Mouse (Mus musculus) megakaryocyte, embryonic 14.5 days (primary cell): ENCODE measurements around the gene Rasal1. TPM values are rescaled to one million over a fixed set of nuclear protein-coding genes. Genes with fewer than 3 reads are reported as not detected.
A peak's percentile ranks its signal among the peaks of the same experiment; 100 is the strongest.

Experiments
- H3K27me3 ChIP-seq: replicated peaks from 2 replicates; pipeline ENCODE3; 2012; ENCODE audit warnings: inconsistent platforms
- H3K36me3 ChIP-seq: replicated peaks from 2 replicates; pipeline ENCODE3; 2012; ENCODE audit warnings: low read length, inconsistent platforms, mixed read lengths
- H3K4me1 ChIP-seq: 2 replicates; pipeline ENCODE4 v1.6.1; 2012; ENCODE audit warnings: inconsistent platforms
- H3K4me3 ChIP-seq: replicated peaks from 2 replicates; pipeline ENCODE3; 2012; ENCODE audit warnings: moderate library complexity, mild to moderate bottlenecking, inconsistent platforms
- H3K9me3 ChIP-seq: 2 replicates; pipeline ENCODE4 v1.6.1; 2012; ENCODE audit warnings: inconsistent platforms
- FLI1 ChIP-seq: IDR thresholded peaks from 2 replicates; pipeline ENCODE4 v1.6.1; 2012; ENCODE audit warnings: low read length, inconsistent platforms, mixed read lengths
- GATA1 ChIP-seq: IDR thresholded peaks from 3 replicates; pipeline ENCODE4 v1.6.1; 2012; ENCODE audit warnings: mixed read lengths, low read length, inconsistent platforms, borderline replicate concordance
- polyA plus RNA-seq: library from polyadenylated mRNA; stranded (reverse); fragments of >175 nt; gene quantifications from 2 replicates; pipeline ENCODE4 v1.2.3, GENCODE M21; 2012; ENCODE audit warnings: low replicate concordance; ENCODE audit not compliant: insufficient read depth

Gene Rasal1
- polyA plus RNA-seq, 1 experiment = 13.3 TPM

- Histone ChIP-seq H3K36me3 (no peaks in the 10 kb centered on the region), H3K4me3 (no peak overlapping the region), H3K9me3 (no peaks in the 10 kb centered on the region), H3K4me1 (no peaks in the 10 kb centered on the region; the same call in 1 of the 2 replicates), H3K27me3 (peaks cover 91% of the 10 kb centered on the region)
- TF ChIP-seq FLI1 = no peak
- no peak for TF ChIP-seq GATA1
Observed at GRCm38 (mm10) chr5:120687484-120687851, 38.9 kb downstream of the Rasal1 start.

GRCm38 (mm10) chr5:120687897-120688296 is 39.3 kb downstream of the Rasal1 start:
- H3K4me1 ChIP-seq = no peaks in the 10 kb centered on the region; the same call in 1 of the 2 replicates
- no peak overlapping the region for H3K4me3 ChIP-seq
- no peak for TF ChIP-seq GATA1
- TF ChIP-seq FLI1 = no peak
- no peaks in the 10 kb centered on the region for H3K36me3 ChIP-seq
- no peaks in the 10 kb centered on the region for H3K9me3 ChIP-seq
- H3K27me3 ChIP-seq = peaks cover 91% of the 10 kb centered on the region

DNA sequence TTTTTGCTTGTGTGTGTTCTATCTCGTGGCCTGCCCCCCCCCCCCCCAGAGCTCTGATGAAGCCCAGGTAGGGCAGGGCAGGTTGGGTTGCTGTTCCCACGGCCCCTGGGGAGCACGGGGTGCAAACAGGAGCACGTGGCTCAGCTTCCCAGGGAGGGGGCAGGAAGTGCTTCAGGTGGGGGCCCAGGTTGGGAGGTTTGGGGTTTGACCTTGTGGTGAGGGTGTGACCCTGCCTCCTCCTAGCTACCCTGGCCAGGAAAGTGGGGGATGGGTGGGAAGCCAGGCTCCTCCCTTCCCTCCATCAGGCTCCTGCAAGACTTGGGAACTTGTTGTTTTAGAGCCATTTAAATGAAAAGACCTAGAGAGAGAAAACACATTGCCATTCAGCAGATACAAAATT is 39.8 kb downstream of the Rasal1 start:
- H3K4me1 ChIP-seq = no peaks in the 10 kb centered on the region; the same call in 1 of the 2 replicates
- H3K9me3 ChIP-seq = no peaks in the 10 kb centered on the region
- no peaks in the 10 kb centered on the region for H3K36me3 ChIP-seq
- H3K4me3 ChIP-seq = no peak overlapping the region
- TF ChIP-seq GATA1 (no peak), FLI1 (no peak)
- peaks cover 90% of the 10 kb centered on the region for H3K27me3 ChIP-seq

- Histone ChIP-seq H3K27me3 (peaks cover 90% of the 10 kb centered on the region), H3K4me1 (peaks cover 5% of the 10 kb centered on the region; the same call in 1 of the 2 replicates)
Observed at GRCm38 (mm10) chr5:120690417-120690816, 41.8 kb downstream of the Rasal1 start.

DNA sequence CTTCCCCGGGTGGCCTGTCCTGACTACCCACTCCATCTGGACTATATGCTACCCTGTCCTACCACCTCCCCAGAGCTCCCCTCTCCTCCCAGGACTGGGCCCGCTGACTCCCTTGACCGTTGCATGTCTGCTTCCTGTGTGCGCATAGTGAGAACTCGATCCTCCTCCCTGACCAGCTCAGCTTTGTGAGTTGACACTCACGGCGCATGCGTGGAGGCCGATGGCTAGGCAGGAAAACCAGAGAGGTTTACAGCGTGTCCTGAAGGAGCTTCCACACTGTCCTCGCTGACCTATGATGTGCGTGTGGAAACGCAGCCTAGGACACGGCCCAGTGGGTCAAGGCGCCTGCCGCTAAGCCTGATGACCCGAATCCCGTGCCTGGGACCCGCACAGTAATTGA is 43.4 kb downstream of the Rasal1 start:
- Histone ChIP-seq H3K4me3 (no peak overlapping the region), H3K36me3 (no peaks in the 10 kb centered on the region), H3K9me3 (no peaks in the 10 kb centered on the region), H3K27me3 (peaks cover 91% of the 10 kb centered on the region), H3K4me1 (peaks cover 5% of the 10 kb centered on the region; the same call in 1 of the 2 replicates)
- no peak for TF ChIP-seq GATA1
- TF ChIP-seq FLI1 = no peak

More at GRCm38 (mm10) chr5:120690417-120690816, 41.8 kb downstream of the Rasal1 start:
- Histone ChIP-seq H3K9me3 (no peaks in the 10 kb centered on the region), H3K36me3 (no peaks in the 10 kb centered on the region), H3K4me3 (no peak overlapping the region)
- TF ChIP-seq FLI1 = no peak
- TF ChIP-seq GATA1 = no peak

- Histone ChIP-seq H3K4me1 (peaks cover 5% of the 10 kb centered on the region; the same call in 1 of the 2 replicates), H3K36me3 (no peaks in the 10 kb centered on the region), H3K27me3 (peaks cover 93% of the 10 kb centered on the region), H3K9me3 (no peaks in the 10 kb centered on the region), H3K4me3 (no peak overlapping the region)
- TF ChIP-seq FLI1 (no peak), GATA1 (no peak)
Observed at GRCm38 (mm10) chr5:120693931-120694694, 45.5 kb downstream of the Rasal1 start.

- peaks cover 5% of the 10 kb centered on the region; the same call in 1 of the 2 replicates for H3K4me1 ChIP-seq
- peaks cover 97% of the 10 kb centered on the region for H3K27me3 ChIP-seq
- H3K4me3 ChIP-seq = peak overlapping the region; percentile 67
Observed at GRCm38 (mm10) chr5:120694695-120695074, 46.1 kb downstream of the Rasal1 start.

DNA sequence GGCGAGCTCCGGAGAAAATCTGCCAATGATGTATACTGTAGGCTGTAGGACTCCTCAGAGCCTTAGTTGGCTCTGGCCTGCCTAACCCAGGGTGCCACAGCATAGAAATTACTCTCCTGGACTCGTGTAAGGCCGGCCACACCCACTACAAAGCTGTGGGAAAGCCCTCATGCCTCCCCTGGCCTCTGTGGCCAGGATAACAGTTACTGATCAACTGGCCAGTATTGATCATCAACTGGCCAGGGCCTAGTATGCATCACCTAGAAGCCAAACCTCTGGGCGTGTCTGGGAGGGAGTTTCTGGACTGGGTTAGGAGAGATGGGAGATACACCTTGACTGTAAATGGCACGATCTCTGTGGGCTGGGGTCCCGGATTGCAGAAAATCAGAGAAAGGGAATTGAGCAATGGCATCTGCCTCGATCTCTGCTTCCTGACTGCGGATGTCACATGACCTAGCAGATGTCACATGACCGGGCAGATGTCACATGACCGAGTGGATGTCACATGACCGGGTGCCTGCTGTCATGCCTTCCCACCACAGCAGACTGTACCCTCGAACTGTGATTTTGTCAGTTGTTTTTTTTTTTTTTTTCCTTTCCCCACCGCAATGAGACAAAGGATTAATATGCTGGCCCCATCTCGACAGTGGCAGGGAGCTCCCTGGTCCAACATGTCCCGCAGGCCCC is 47.6 kb downstream of the Rasal1 start:
- Histone ChIP-seq H3K36me3 (no peaks in the 10 kb centered on the region), H3K9me3 (no peaks in the 10 kb centered on the region), H3K27me3 (peaks cover 97% of the 10 kb centered on the region), H3K4me1 (peaks cover 5% of the 10 kb centered on the region; the same call in 1 of the 2 replicates), H3K4me3 (peak overlapping the region; percentile 38)
- TF ChIP-seq FLI1 (no peak), GATA1 (no peak)

More at GRCm38 (mm10) chr5:120694695-120695074, 46.1 kb downstream of the Rasal1 start:
- no peaks in the 10 kb centered on the region for H3K36me3 ChIP-seq
- H3K9me3 ChIP-seq = no peaks in the 10 kb centered on the region
- TF ChIP-seq FLI1 (no peak), GATA1 (no peak)

DNA sequence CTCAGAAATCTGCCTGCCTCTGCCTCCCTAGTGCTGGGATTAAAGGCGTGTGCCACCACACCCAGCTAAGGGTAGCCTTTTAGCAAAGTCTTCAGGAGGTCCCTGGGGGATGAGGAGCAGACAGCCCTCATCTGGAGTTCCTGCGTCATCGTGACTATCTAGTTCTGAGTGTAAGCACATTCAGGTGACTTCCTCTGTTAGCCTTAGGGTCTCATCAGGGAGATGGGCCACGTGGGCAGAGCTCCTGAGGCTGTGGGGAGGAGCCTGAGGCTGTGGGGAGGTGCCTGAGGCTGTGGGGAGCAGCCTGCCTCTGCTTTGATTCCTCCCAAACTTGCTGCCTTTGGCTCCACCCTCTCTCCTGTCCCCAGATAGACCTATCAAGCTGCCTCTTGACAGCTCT is 48.3 kb downstream of the Rasal1 start:
- no peaks in the 10 kb centered on the region for H3K36me3 ChIP-seq
- peaks cover 96% of the 10 kb centered on the region for H3K27me3 ChIP-seq
- no peaks in the 10 kb centered on the region for H3K9me3 ChIP-seq
- no peak overlapping the region for H3K4me3 ChIP-seq
- H3K4me1 ChIP-seq = peaks cover 5% of the 10 kb centered on the region; the same call in 1 of the 2 replicates
- TF ChIP-seq FLI1 (no peak), GATA1 (no peak)

GRCm38 (mm10) chr5:120698181-120698580 is 49.6 kb downstream of the Rasal1 start:
- TF ChIP-seq GATA1 (no peak), FLI1 (no peak)
- H3K27me3 ChIP-seq = peaks cover 98% of the 10 kb centered on the region

More at GRCm38 (mm10) chr5:120698181-120698580, 49.6 kb downstream of the Rasal1 start:
- no peak overlapping the region for H3K4me3 ChIP-seq
- H3K36me3 ChIP-seq = no peaks in the 10 kb centered on the region
- H3K4me1 ChIP-seq = peaks cover 5% of the 10 kb centered on the region; the same call in 1 of the 2 replicates
- no peaks in the 10 kb centered on the region for H3K9me3 ChIP-seq
